Mouse (Mus musculus) liver, embryonic 15.5 days (tissue): Measurements from ENCODE around the gene Med16. TPM values are rescaled to one million over a fixed set of nuclear protein-coding genes. Genes with fewer than 3 reads are reported as not detected.

ENCODE experiments used
- ATAC-seq: fragments of 200-750 bp; cut with Nextera tagmentation; 2 replicates; pipeline ENCODE4 v1.8.0; 2017; ENCODE audit warnings: moderate number of reproducible peaks, mild to moderate bottlenecking, moderate library complexity; ENCODE audit not compliant: insufficient read depth
- H3K27ac ChIP-seq: fragments of 300-500 bp; sonication (generic); replicated peaks from 2 replicates; pipeline ENCODE4 v1.5.1; 2015; ENCODE audit warnings: mild to moderate bottlenecking, inconsistent platforms
- H3K27me3 ChIP-seq: fragments of 300-500 bp; sonication (generic); 2 replicates; pipeline ENCODE4 v1.6.1; 2015; ENCODE audit warnings: mild to moderate bottlenecking, inconsistent platforms
- H3K36me3 ChIP-seq: fragments of 300-500 bp; sonication (generic); replicated peaks from 2 replicates; pipeline ENCODE4 v1.6.1; 2015; ENCODE audit warnings: moderate library complexity, mild to moderate bottlenecking, inconsistent platforms
- H3K4me1 ChIP-seq: fragments of 300-500 bp; sonication (generic); replicated peaks from 2 replicates; pipeline ENCODE4 v1.6.1; 2015; ENCODE audit warnings: inconsistent platforms
- H3K4me2 ChIP-seq: fragments of 300-500 bp; sonication (generic); 2 replicates; pipeline ENCODE4 v1.6.1; 2015; ENCODE audit warnings: moderate library complexity, mild to moderate bottlenecking, inconsistent platforms
- H3K4me3 ChIP-seq: fragments of 300-500 bp; sonication (generic); replicated peaks from 2 replicates; pipeline ENCODE4 v1.5.1; 2015; ENCODE audit warnings: mild to moderate bottlenecking, inconsistent platforms
- H3K9ac ChIP-seq: fragments of 300-500 bp; sonication (generic); 2 replicates; pipeline ENCODE4 v1.6.1; 2015; ENCODE audit warnings: moderate library complexity, mild to moderate bottlenecking, inconsistent platforms
- H3K9me3 ChIP-seq: fragments of 300-500 bp; sonication (generic); replicated peaks from 2 replicates; pipeline ENCODE4 v1.6.1; 2016; ENCODE audit warnings: inconsistent platforms
- WGBS: fragments of 180-500 bp; shearing (Covaris S2); methylation state at CpG from one replicate; pipeline ENCODE4 v1.1.7; 2015; ENCODE audit warnings: mixed read lengths; ENCODE audit not compliant: insufficient replicate concordance; 5-methylcytosine and 5-hydroxymethylcytosine counted together
- polyA plus RNA-seq: library from polyadenylated mRNA; unstranded; fragments of >200 nt; fragmentation: Nextera tagmentation; extraction: Ambion mirVana; gene quantifications from 2 replicates; pipeline ENCODE4 v1.2.1, GENCODE M21; 2015

The Med16 gene
- polyA plus RNA-seq, 1 experiment from 2014 or later: 16.4 TPM

- Histone ChIP-seq H3K4me3 (peak overlapping the region; percentile 77), H3K27ac (peak overlapping the region; percentile 87), H3K27me3 (peaks cover 32% of the 10 kb centered on the region), H3K4me2 (peak overlapping the region; percentile 97), H3K4me1 (peaks cover 84% of the 10 kb centered on the region), H3K9me3 (no peaks in the 10 kb centered on the region), H3K9ac (peak overlapping the region; percentile 88), H3K36me3 (peaks cover 29% of the 10 kb centered on the region; the same call in 1 of the 2 replicates)
- ATAC-seq: 0 out of 2 replicates have a peak, but pooled peaks have one; percentile 0
- WGBS: 31% methylated on average over 7 of the region's 7 CpGs
These were observed 6.3 kb upstream of the Med16 start for GRCm38 (mm10) chr10:79914948-79915596.

- Histone ChIP-seq H3K9me3 (no peaks in the 10 kb centered on the region), H3K4me1 (peaks cover 84% of the 10 kb centered on the region)
These were observed 5.6 kb upstream of the Med16 start for GRCm38 (mm10) chr10:79914131-79914947.

GRCm38 (mm10) chr10:79912412-79912811 is 3.7 kb upstream of the Med16 start:
- H3K27me3 ChIP-seq: peaks cover 5% of the 10 kb centered on the region
- no peak overlapping the region for H3K9ac ChIP-seq
- peaks cover 78% of the 10 kb centered on the region for H3K4me1 ChIP-seq
- H3K36me3 ChIP-seq: peaks cover 29% of the 10 kb centered on the region; the same call in 1 of the 2 replicates
- no peaks in the 10 kb centered on the region for H3K9me3 ChIP-seq
- no peak overlapping the region for H3K4me3 ChIP-seq
- ATAC-seq: no peak
- H3K4me2 ChIP-seq: no peak overlapping the region
- WGBS: 72% methylated on average over 20 of the region's 20 CpGs
- H3K27ac ChIP-seq: no peak overlapping the region

More at GRCm38 (mm10) chr10:79914131-79914947, 5.6 kb upstream of the Med16 start:
- Histone ChIP-seq H3K9ac (peak overlapping the region; percentile 88), H3K4me3 (peak overlapping the region; percentile 77), H3K27ac (peak overlapping the region; percentile 87), H3K4me2 (peak overlapping the region; percentile 97), H3K27me3 (peaks cover 24% of the 10 kb centered on the region), H3K36me3 (peaks cover 29% of the 10 kb centered on the region; the same call in 1 of the 2 replicates)
- 21% methylated on average over 11 of the region's 11 CpGs for WGBS
- ATAC-seq: peak; percentile 73

- H3K9me3 ChIP-seq: no peaks in the 10 kb centered on the region
- H3K27ac ChIP-seq: peak within 1 kb of the TSS; percentile 82; the same call in 1 of the 2 replicates
- H3K27me3 ChIP-seq: no peaks in the 10 kb centered on the region
- no peak within 1 kb of the TSS for H3K4me3 ChIP-seq
- peak within 1 kb of the TSS; percentile 72; the same call in 1 of the 2 replicates for H3K4me2 ChIP-seq
- no peak for ATAC-seq
- peaks cover 68% of the 10 kb centered on the region for H3K4me1 ChIP-seq
- WGBS: 86% methylated on average over 4 of the region's 4 CpGs
- no peak within 1 kb of the TSS for H3K9ac ChIP-seq
- H3K36me3 ChIP-seq: peaks cover 45% of the 10 kb centered on the region
These were observed 1.8 kb upstream of the Med16 start, which contains the start of gene Gm26602 for GRCm38 (mm10) chr10:79910556-79910955. TSS of gene Gm26602 (plus strand) at chr10:79910856.

- Histone ChIP-seq H3K27ac (peak overlapping the region; percentile 82), H3K27me3 (no peaks in the 10 kb centered on the region), H3K4me2 (peak overlapping the region; percentile 72), H3K4me3 (peak overlapping the region; percentile 96), H3K4me1 (peaks cover 55% of the 10 kb centered on the region), H3K9me3 (no peaks in the 10 kb centered on the region), H3K36me3 (peaks cover 57% of the 10 kb centered on the region), H3K9ac (peak overlapping the region; percentile 35; the same call in 1 of the 2 replicates)
- WGBS: 22% methylated on average over 14 of the region's 14 CpGs
- ATAC-seq: peak; percentile 69
These were observed 584 bp upstream of the Med16 start for GRCm38 (mm10) chr10:79909092-79909922.

GRCm38 (mm10) chr10:79907415-79907814 is 1.3 kb downstream of the Med16 start:
- peak overlapping the region; percentile 96 for H3K4me3 ChIP-seq
- H3K27ac ChIP-seq: peak overlapping the region; percentile 97; the same call in 1 of the 2 replicates
- 89% methylated on average over 10 of the region's 10 CpGs for WGBS
- H3K4me1 ChIP-seq: peaks cover 36% of the 10 kb centered on the region
- H3K9ac ChIP-seq: no peak overlapping the region
- no peak for ATAC-seq
- peaks cover 61% of the 10 kb centered on the region for H3K36me3 ChIP-seq
- no peaks in the 10 kb centered on the region for H3K27me3 ChIP-seq
- no peaks in the 10 kb centered on the region for H3K9me3 ChIP-seq
- H3K4me2 ChIP-seq: peak overlapping the region; percentile 72

- 81% methylated on average over 9 of the region's 9 CpGs for WGBS
- peaks cover 55% of the 10 kb centered on the region for H3K36me3 ChIP-seq
- H3K9me3 ChIP-seq: no peaks in the 10 kb centered on the region
- H3K27me3 ChIP-seq: no peaks in the 10 kb centered on the region
- no peak overlapping the region for H3K4me3 ChIP-seq
- H3K4me2 ChIP-seq: no peak overlapping the region
- no peak overlapping the region for H3K27ac ChIP-seq
- H3K9ac ChIP-seq: no peak overlapping the region
- peaks cover 33% of the 10 kb centered on the region for H3K4me1 ChIP-seq
- ATAC-seq: no peak
These were observed 2.0 kb downstream of the Med16 start for GRCm38 (mm10) chr10:79906712-79907111.

GRCm38 (mm10) chr10:79900951-79901410 is 7.7 kb downstream of the Med16 start:
- 72% methylated on average over 2 of the region's 2 CpGs for WGBS
- no peak overlapping the region for H3K4me2 ChIP-seq
- no peaks in the 10 kb centered on the region for H3K27me3 ChIP-seq
- no peaks in the 10 kb centered on the region for H3K9me3 ChIP-seq
- H3K36me3 ChIP-seq: peaks cover 35% of the 10 kb centered on the region
- no peak overlapping the region for H3K4me3 ChIP-seq
- H3K9ac ChIP-seq: no peak overlapping the region
- ATAC-seq: no peak
- H3K4me1 ChIP-seq: peaks cover 17% of the 10 kb centered on the region
- H3K27ac ChIP-seq: no peak overlapping the region

- Histone ChIP-seq H3K9ac (no peak overlapping the region), H3K4me3 (0 out of 2 replicates have a peak overlapping the region, but pooled peaks have one; percentile 5), H3K27me3 (no peaks in the 10 kb centered on the region), H3K27ac (peak overlapping the region; percentile 63), H3K9me3 (no peaks in the 10 kb centered on the region), H3K4me2 (peak overlapping the region; percentile 33), H3K36me3 (peaks cover 21% of the 10 kb centered on the region), H3K4me1 (peaks cover 17% of the 10 kb centered on the region)
- WGBS: 54% methylated on average over 20 of the region's 20 CpGs
- peak; percentile 73 for ATAC-seq
These were observed 11.1 kb downstream of the Med16 start for GRCm38 (mm10) chr10:79897316-79898245.
